Mouse (Mus musculus): Measurements from ENCODE around the gene Wdr47. TPM values are rescaled to one million over a fixed set of nuclear protein-coding genes. Genes with fewer than 3 reads are reported as not detected.

Wdr47 gene
- polyA plus RNA-seq, 1 experiment from 2014 or later: 25.7 TPM

- TF ChIP-seq CTCF (IDR thresholded peaks at IDR 0.05): no peak
- in situ Hi-C loops (cut with MboI; ENCODE audit: low pct_unique_long_range_greater_than_20kb): loop anchor here (10.0 kb wide), 1 partner anchor 375 kb away; no protein-coding TSS in a partner anchor
- H3K27me3 ChIP-seq: no peaks in the 10 kb centered on the region
- ATAC-seq (no peak), DNase-seq (ENCODE audit: low read depth, low spot score) (peak; percentile 73)
- ChIA-PET CTCF (no interaction called here), POLR2A (no interaction called here)
These were observed 98.9 kb downstream of the Wdr47 start for GRCm38 (mm10) chr3:108689979-108690378.

GRCm38 (mm10) chr3:108694321-108694720, 103.2 kb downstream of the Wdr47 start:
- DNase-seq (ENCODE audit: low read depth, low spot score) (no peak), ATAC-seq (no peak)
- CTCF ChIA-PET: interaction anchor here (3.4 kb wide), 1 partner anchor 9 kb away, joined by 14 read pairs; no protein-coding TSS in a partner anchor
- TF ChIP-seq CTCF (IDR thresholded peaks at IDR 0.05): no peak
- POLR2A ChIA-PET: no interaction called here
- no peaks in the 10 kb centered on the region for H3K27me3 ChIP-seq
- in situ Hi-C loops (cut with MboI; ENCODE audit: low pct_unique_long_range_greater_than_20kb): loop anchor here (10.0 kb wide), 1 partner anchor 370 kb away; no protein-coding TSS in a partner anchor

Other genes starting within 250 kb of the Wdr47 start
- not detected for gene Mybphl, start 226.4 kb upstream of the Wdr47 start, polyA plus RNA-seq (2021)
- 29.8 TPM for gene Psrc1, start 207.4 kb upstream of the Wdr47 start, polyA plus RNA-seq (2021)
- 90.1 TPM for gene Celsr2, start 175.7 kb upstream of the Wdr47 start, polyA plus RNA-seq (2021)
- gene Sars, start 146.1 kb upstream of the Wdr47 start, polyA plus RNA-seq (2021): 536 TPM
- 3.6 TPM for gene 1700013F07Rik, start 57.1 kb upstream of the Wdr47 start, polyA plus RNA-seq (2021)
- 0.17 TPM for gene 5330417C22Rik, start 54.7 kb upstream of the Wdr47 start, polyA plus RNA-seq (2021)
- gene Tmem167b, start 28.8 kb upstream of the Wdr47 start, polyA plus RNA-seq (2021): 82.3 TPM
- 44.7 TPM for gene Taf13, start 19.6 kb upstream of the Wdr47 start, polyA plus RNA-seq (2021)
- gene Clcc1, start 62.6 kb downstream of the Wdr47 start, polyA plus RNA-seq (2021): 74.3 TPM
- 36.0 TPM for gene Gpsm2, start 131.0 kb downstream of the Wdr47 start, polyA plus RNA-seq (2021)
- gene Aknad1, start 148.4 kb downstream of the Wdr47 start, polyA plus RNA-seq (2021): not detected
- gene Stxbp3, start 249.2 kb downstream of the Wdr47 start, polyA plus RNA-seq (2021): 60.3 TPM

All from Patski (cell line).